Mouse (Mus musculus): ENCODE data around the gene Pak2.

- TF ChIP-seq CTCF (IDR thresholded peaks at IDR 0.05; ENCODE audit: extremely low read depth, insufficient read depth, insufficient read length, insufficient replicate concordance) (no peak), POLR2A (IDR thresholded peaks at IDR 0.05; ENCODE audit: low read depth, low read length) (no peak)
Measured at GRCm38 (mm10) chr16:32010330-32010729, 68.8 kb downstream of the Pak2 start.

Data from spleen, adult 2 months (tissue).